ENCODE assay signal across 18 mouse cellular contexts in genomic region chr2:170683385-170683784, GRCm38 (mm10). TPM values are rescaled to one million over a fixed set of nuclear protein-coding genes. Genes with fewer than 3 reads are reported as not detected.
DNase-seq lines count a peak whose midpoint lies in the region; ATAC-seq and TF ChIP-seq lines count a peak whose summit lies in the region.
"Had no signal": no experiment of that assay in that cellular context is flagged by ENCODE, and none has a peak within 500 bp of the region (broad histone marks: within the 10 kb centered on the region; RNA-seq: fewer than 3 reads in every experiment).

No protein-coding gene starts in this region.

- ATAC-seq in liver, embryonic 12.5 days, result no peak
- no peak for ATAC-seq in midbrain, embryonic 15.5 days (replicated peaks)

- H3K79me2 ChIP-seq in liver, adult 2 months (ENCODE audit: control insufficient read depth, insufficient read depth, low read length), result no peaks in the 10 kb centered on the region

- H3K36me3 ChIP-seq in liver, adult 2 months (ENCODE audit: control insufficient read depth, insufficient read depth, low read length), result no peaks in the 10 kb centered on the region
- no peaks in the 10 kb centered on the region for H3K36me3 ChIP-seq in liver, embryonic 12.5 days
- H3K36me3 ChIP-seq in midbrain, embryonic 15.5 days (replicated peaks), result no peaks in the 10 kb centered on the region
- H3K36me3 ChIP-seq: forebrain, embryonic 10.5 days; limb, embryonic 12.5 days; midbrain, embryonic 10.5 days had no signal

- TF ChIP-seq CTCF in gastrocnemius, adult 2 months (IDR thresholded peaks at IDR 0.05), result peak; percentile 61
- peak; percentile 25; the same call in 1 of the 2 replicates for TF ChIP-seq CTCF in liver, adult 2 months (IDR thresholded peaks at IDR 0.05; ENCODE audit: low read depth, low read length)

- no peaks in the 10 kb centered on the region for H3K4me1 ChIP-seq in liver, adult 2 months (ENCODE audit: control insufficient read depth, insufficient read depth, low read length)
- H3K4me1 ChIP-seq in liver, embryonic 12.5 days, result no peaks in the 10 kb centered on the region
- H3K4me1 ChIP-seq in midbrain, embryonic 15.5 days, result no peaks in the 10 kb centered on the region
- H3K4me1 ChIP-seq: forebrain, embryonic 10.5 days; limb, embryonic 12.5 days; midbrain, embryonic 10.5 days had no signal

- intact Hi-C loops in gastrocnemius, adult 2 months (cut with DNase I), result loop anchor here (2.0 kb wide), 1 partner anchor 191 kb away; no protein-coding TSS in a partner anchor

- DNase-seq in gastrocnemius, adult 2 months, result no peak
- no peak for DNase-seq in gastrocnemius, adult 18-20 months (ENCODE audit: low spot score)
- DNase-seq in liver, adult 2 months (ENCODE audit: extremely low read depth, low read depth, low spot score), result no peak
- DNase-seq in ES-CJ7 (ENCODE audit: low read depth, low spot score) (peak; percentile 72), ZHBTc4 (ENCODE audit: low read depth, low spot score) (peak; percentile 81)
- DNase-seq in urinary bladder, postnatal 10 days (ENCODE audit: low spot score), result no peak
- DNase-seq: adrenal gland, postnatal 10 days; cerebellum, adult 11 months; heart, postnatal 36 days; kidney, postnatal 36 days; lung, postnatal 10 days; right cerebral cortex, postnatal 25 days; thymus, postnatal 14 days had no signal

- no peak overlapping the region for H3K4me2 ChIP-seq in liver, embryonic 12.5 days
- no peak overlapping the region for H3K4me2 ChIP-seq in midbrain, embryonic 15.5 days
- H3K4me2 ChIP-seq: limb, embryonic 12.5 days had no signal

- TF ChIP-seq POLR2A in liver, adult 2 months (IDR thresholded peaks at IDR 0.05; ENCODE audit: extremely low read depth, insufficient read depth, low read length), result no peak

- no peaks in the 10 kb centered on the region for H3K9me3 ChIP-seq in liver, embryonic 12.5 days (replicated peaks)
- H3K9me3 ChIP-seq in midbrain, embryonic 15.5 days, result no peaks in the 10 kb centered on the region
- H3K9me3 ChIP-seq: forebrain, embryonic 10.5 days; limb, embryonic 12.5 days; midbrain, embryonic 10.5 days had no signal

- H3K27ac ChIP-seq in gastrocnemius, adult 2 months, result no peak overlapping the region
- H3K27ac ChIP-seq in liver, adult 2 months (replicated peaks; ENCODE audit: insufficient read depth, low read depth, low read length), result no peak overlapping the region
- no peak overlapping the region for H3K27ac ChIP-seq in liver, embryonic 12.5 days
- H3K27ac ChIP-seq in midbrain, embryonic 15.5 days, result no peak overlapping the region
- H3K27ac ChIP-seq: forebrain, embryonic 10.5 days; limb, embryonic 12.5 days; midbrain, embryonic 10.5 days had no signal

- 69% methylated on average over 2 of the region's 2 CpGs for WGBS in liver, adult 2 months
- 56% methylated on average over 2 of the region's 2 CpGs for WGBS in liver, embryonic 12.5 days (ENCODE audit: insufficient replicate concordance)
- 76% methylated on average over 2 of the region's 2 CpGs for WGBS in midbrain, embryonic 15.5 days

- no peak overlapping the region for H3K9ac ChIP-seq in liver, adult 2 months (ENCODE audit: low read depth, low read length)
- H3K9ac ChIP-seq in liver, embryonic 12.5 days, result no peak overlapping the region
- H3K9ac ChIP-seq in midbrain, embryonic 15.5 days, result no peak overlapping the region
- H3K9ac ChIP-seq: limb, embryonic 12.5 days had no signal

- no peak overlapping the region for H3K4me3 ChIP-seq in gastrocnemius, adult 2 months
- no peak overlapping the region for H3K4me3 ChIP-seq in liver, adult 2 months (ENCODE audit: insufficient read depth, low read depth, low read length)
- no peak overlapping the region for H3K4me3 ChIP-seq in liver, embryonic 12.5 days
- no peak overlapping the region for H3K4me3 ChIP-seq in midbrain, embryonic 15.5 days
- H3K4me3 ChIP-seq: forebrain, embryonic 10.5 days; limb, embryonic 12.5 days; midbrain, embryonic 10.5 days had no signal

- no peaks in the 10 kb centered on the region for H3K27me3 ChIP-seq in liver, adult 2 months (ENCODE audit: control insufficient read depth, insufficient read depth, low read length)
- H3K27me3 ChIP-seq in liver, embryonic 12.5 days (replicated peaks), result no peaks in the 10 kb centered on the region
- H3K27me3 ChIP-seq in midbrain, embryonic 15.5 days (replicated peaks), result no peaks in the 10 kb centered on the region
- H3K27me3 ChIP-seq: limb, embryonic 12.5 days had no signal

RNA-seq across cellular contexts. Expression of gene Dok5, which starts 48.2 kb away (rescaled TPM):
- 1 to 10 TPM; 2.9 to 3.8 TPM for total RNA-seq in gastrocnemius, adult 2 months (2021)
- 1 to 10 TPM; 2.8 to 3.8 TPM for total RNA-seq in gastrocnemius, adult 18-20 months (2021)
- not detected in 2 replicates for total RNA-seq in liver, adult 2 months (2014; rRNA removed)
- not detected in 2 replicates for polyA plus RNA-seq in liver, adult 2 months (2012; rRNA removed)
- 0.76 and 0.92 TPM in 2 replicates for polyA plus RNA-seq in liver, embryonic 12.5 days (2016; fragmentation: Nextera tagmentation; extraction: Ambion mirVana)
- 52.9 and 55.1 TPM in 2 replicates for polyA plus RNA-seq in midbrain, embryonic 15.5 days (2015; fragmentation: Nextera tagmentation; extraction: Ambion mirVana)

Comparison
In these comparisons a context has a peak if more than half of its experiments do, and no peak if none do; other contexts are left out.
1. DNase-seq: peak in ES-CJ7 (single experiment) and ZHBTc4 (single experiment); none in gastrocnemius, adult 2 months (single experiment), gastrocnemius, adult 18-20 months (single experiment), liver, adult 2 months (single experiment) and urinary bladder, postnatal 10 days (single experiment).